Mouse (Mus musculus) heart, postnatal 36 days (tissue): ENCODE results near the gene Nedd8. TPM values are rescaled to one million over a fixed set of nuclear protein-coding genes. Genes with fewer than 3 reads are reported as not detected.

Experiments
- DNase-seq, 2 experiments: peaks; one replicate each; pipeline ENCODE4 v3.0.0; 2021 to 2022
- intact Hi-C: fragments of 180-260 bp; cut with DNase I; formaldehyde crosslinking; loops from one replicate; pipeline ENCODE4 v1.15.1; 2025
- total RNA-seq, 2 experiments: library from RNA; stranded (reverse); gene quantifications; 2 replicates each; pipeline ENCODE4 v1.2.3; 2021

Gene Nedd8
- total RNA-seq, 2 experiments from 2014 or later, result 242 to 257 TPM

DNA sequence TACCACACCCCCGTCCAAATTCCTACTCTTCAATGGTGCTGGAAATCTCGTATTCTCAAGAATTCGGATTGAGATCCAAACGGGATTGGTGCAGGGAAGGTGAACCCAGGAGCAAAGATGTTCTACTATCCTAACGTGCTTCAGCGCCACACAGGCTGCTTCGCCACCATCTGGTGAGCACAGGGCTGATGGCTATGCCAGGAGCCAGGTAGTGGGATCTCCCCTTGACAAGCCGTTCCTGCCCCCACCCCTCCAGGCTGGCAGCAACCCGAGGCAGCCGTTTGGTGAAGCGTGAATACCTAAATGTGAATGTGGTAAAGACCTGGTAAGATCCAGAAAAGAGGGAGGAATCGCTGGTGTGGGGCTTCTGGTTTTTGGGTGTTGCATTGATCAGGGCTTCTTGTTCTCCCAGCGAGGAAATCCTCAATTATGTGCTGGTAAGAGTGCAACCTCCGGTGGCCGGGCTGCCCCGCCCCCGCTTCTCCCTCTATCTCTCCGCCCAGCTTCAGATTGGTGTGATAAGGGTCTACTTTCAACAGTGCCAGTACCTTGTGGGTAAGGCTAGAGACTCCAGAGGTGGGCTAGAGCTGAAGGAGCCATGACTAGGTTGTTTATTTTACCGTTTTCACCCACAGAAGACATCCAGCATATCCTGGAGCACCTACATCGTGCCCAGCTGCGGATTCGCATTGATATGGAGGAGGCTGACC, 53.3 kb downstream of the Nedd8 start:
- intact Hi-C loops, result no loop called here
- DNase-seq, result no peak

DNA sequence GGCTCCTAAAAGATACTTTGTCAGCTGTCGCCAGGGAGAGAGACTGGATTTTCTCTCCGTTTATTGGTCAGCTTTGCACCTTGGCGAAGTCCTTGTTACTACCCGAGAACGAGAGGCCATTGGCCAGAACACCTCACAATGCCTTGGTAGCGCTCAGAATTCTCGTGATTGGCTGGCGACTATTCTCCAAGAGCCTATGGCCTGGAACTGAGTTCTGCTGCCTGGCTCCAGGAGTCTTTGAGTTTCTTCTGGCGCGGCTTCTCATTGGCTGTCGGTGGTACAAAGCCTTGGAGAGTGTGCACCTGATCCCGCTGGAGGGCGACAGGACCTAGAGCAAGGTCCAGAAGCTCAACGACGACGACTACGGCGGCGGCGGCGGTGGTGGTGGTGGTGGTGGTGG, 54.1 kb downstream of the Nedd8 start, which contains the start of gene Rec8:
Gene Rec8 (plus strand): TSS at position 216 of the 400 bp plus-strand sequence.
- intact Hi-C loops, result no loop called here
- no peak for DNase-seq

GRCm38 (mm10) chr14:55616844-55617243, 55.1 kb downstream of the Nedd8 start:
- intact Hi-C loops, result no loop called here
- DNase-seq, result no peak

- intact Hi-C loops, result no loop called here
- no peak for DNase-seq
Measured at GRCm38 (mm10) chr14:55615876-55616275, 56.0 kb downstream of the Nedd8 start.

- intact Hi-C loops, result no loop called here
- DNase-seq, result no peak
Measured at GRCm38 (mm10) chr14:55614565-55615178, 57.3 kb downstream of the Nedd8 start.

- DNase-seq, result no peak
- intact Hi-C loops, result no loop called here
Measured at GRCm38 (mm10) chr14:55613346-55613745, 58.6 kb downstream of the Nedd8 start.

Other genes starting within 250 kb of the Nedd8 start
- gene Dhrs4, start 193.4 kb downstream of the Nedd8 start, total RNA-seq, result 100 to 1,000 TPM; 118 to 130 TPM
- 1 to 10 TPM; 3.1 to 3.2 TPM for gene Carmil3, start 181.5 kb downstream of the Nedd8 start, total RNA-seq
- gene Cpne6, start 161.7 kb downstream of the Nedd8 start, total RNA-seq, result not detected
- gene Nrl, start 147.1 kb downstream of the Nedd8 start, total RNA-seq, result not detected
- gene Pck2, start 131.9 kb downstream of the Nedd8 start, total RNA-seq, result 10 to 100 TPM; 12.9 to 13.2 TPM
- 100 to 1,000 TPM; 138 to 148 TPM for gene Dcaf11, start 112.1 kb downstream of the Nedd8 start, total RNA-seq
- gene A730061H03Rik, start 111.7 kb downstream of the Nedd8 start, total RNA-seq, result not detected
- 100 to 1,000 TPM; 188 to 200 TPM for gene Fitm1, start 96.5 kb downstream of the Nedd8 start, total RNA-seq
- 100 to 1,000 TPM; 250 to 298 TPM for gene Psme1, start 94.0 kb downstream of the Nedd8 start, total RNA-seq
- 10 to 100 TPM; 59.7 to 63.2 TPM for gene Emc9, start 86.8 kb downstream of the Nedd8 start, total RNA-seq
- gene Psme2, start 81.0 kb downstream of the Nedd8 start, total RNA-seq, result 100 to 1,000 TPM; 103 to 107 TPM
- 10 to 100 TPM; 29.1 to 35.0 TPM for gene Rnf31, start 80.4 kb downstream of the Nedd8 start, total RNA-seq
- 10 to 100 TPM; 10.6 to 17.7 TPM for gene Irf9, start 68.6 kb downstream of the Nedd8 start, total RNA-seq
- under 1 TPM; 0.11 to 0.19 TPM for gene Rec8, start 54.1 kb downstream of the Nedd8 start, total RNA-seq
- 10 to 100 TPM; 54.1 to 62.7 TPM for gene Ipo4, start 36.2 kb downstream of the Nedd8 start, total RNA-seq
- 1 to 10 TPM; 3.0 to 3.7 TPM for gene Gm49378, start 34.2 kb downstream of the Nedd8 start, total RNA-seq
- 10 to 100 TPM; 38.3 to 42.1 TPM for gene Tm9sf1, start 28.3 kb downstream of the Nedd8 start, total RNA-seq
- gene Tssk4, start 21.9 kb downstream of the Nedd8 start, total RNA-seq, result under 1 TPM; 0.51 to 0.61 TPM
- 10 to 100 TPM; 42.6 to 57.7 TPM for gene Mdp1, start 11.6 kb downstream of the Nedd8 start, total RNA-seq
- 10 to 100 TPM; 10.8 to 11.0 TPM for gene Gmpr2, start 183 bp downstream of the Nedd8 start, total RNA-seq
- gene Tinf2, start 9.7 kb upstream of the Nedd8 start, total RNA-seq, result 10 to 100 TPM in 1 of 2 experiments, 1 to 10 TPM in 1; 10.0 to 12.9 TPM
- under 1 TPM; 0.31 to 0.33 TPM for gene Tgm1, start 41.8 kb upstream of the Nedd8 start, total RNA-seq
- gene Rabggta, start 50.1 kb upstream of the Nedd8 start, total RNA-seq, result 10 to 100 TPM; 12.7 to 13.3 TPM
- gene Dhrs1, start 73.6 kb upstream of the Nedd8 start, total RNA-seq, result 10 to 100 TPM; 41.3 to 44.2 TPM
- gene Nop9, start 73.6 kb upstream of the Nedd8 start, total RNA-seq, result 10 to 100 TPM in 1 of 2 experiments, 1 to 10 TPM in 1; 8.4 to 12.8 TPM
- 1 to 10 TPM in 1 of 2 experiments, under 1 TPM in 1; 0.64 to 1.6 TPM for gene Cideb, start 86.3 kb upstream of the Nedd8 start, total RNA-seq
- under 1 TPM in 1 of 2 experiments, not detected in 1; 0.19 TPM for gene Ltb4r2, start 89.3 kb upstream of the Nedd8 start, total RNA-seq
- gene Ltb4r1, start 93.8 kb upstream of the Nedd8 start, total RNA-seq, result under 1 TPM in 1 of 2 experiments, not detected in 1; 0.24 TPM
- 10 to 100 TPM; 18.0 to 21.0 TPM for gene Adcy4, start 112.0 kb upstream of the Nedd8 start, total RNA-seq
- gene Ripk3, start 116.7 kb upstream of the Nedd8 start, total RNA-seq, result 1 to 10 TPM; 3.0 to 5.1 TPM
- gene Nfatc4, start 151.0 kb upstream of the Nedd8 start, total RNA-seq, result 1 to 10 TPM; 5.0 to 5.1 TPM
- 10 to 100 TPM in 1 of 2 experiments, 1 to 10 TPM in 1; 9.5 to 10.5 TPM for gene Nynrin, start 181.9 kb upstream of the Nedd8 start, total RNA-seq
- gene Cbln3, start 212.3 kb upstream of the Nedd8 start, total RNA-seq, result under 1 TPM in 1 of 2 experiments, not detected in 1; 0.19 TPM
- 10 to 100 TPM; 13.0 to 14.7 TPM for gene Khnyn, start 212.8 kb upstream of the Nedd8 start, total RNA-seq
- gene Sdr39u1, start 228.2 kb upstream of the Nedd8 start, total RNA-seq, result 100 to 1,000 TPM; 109 to 116 TPM